Mouse (Mus musculus): Measurements from ENCODE around the gene Atp8a2. TPM values are rescaled to one million over a fixed set of nuclear protein-coding genes. Genes with fewer than 3 reads are reported as not detected.
"Not testable (repeated sequence)": the region's sequence is repeated elsewhere in the genome, so short reads cannot be mapped to it uniquely, and the experiment has no call there.

Gene Atp8a2
- total RNA-seq, 2 experiments from 2014 or later: 72.2 to 76.0 TPM

DNA sequence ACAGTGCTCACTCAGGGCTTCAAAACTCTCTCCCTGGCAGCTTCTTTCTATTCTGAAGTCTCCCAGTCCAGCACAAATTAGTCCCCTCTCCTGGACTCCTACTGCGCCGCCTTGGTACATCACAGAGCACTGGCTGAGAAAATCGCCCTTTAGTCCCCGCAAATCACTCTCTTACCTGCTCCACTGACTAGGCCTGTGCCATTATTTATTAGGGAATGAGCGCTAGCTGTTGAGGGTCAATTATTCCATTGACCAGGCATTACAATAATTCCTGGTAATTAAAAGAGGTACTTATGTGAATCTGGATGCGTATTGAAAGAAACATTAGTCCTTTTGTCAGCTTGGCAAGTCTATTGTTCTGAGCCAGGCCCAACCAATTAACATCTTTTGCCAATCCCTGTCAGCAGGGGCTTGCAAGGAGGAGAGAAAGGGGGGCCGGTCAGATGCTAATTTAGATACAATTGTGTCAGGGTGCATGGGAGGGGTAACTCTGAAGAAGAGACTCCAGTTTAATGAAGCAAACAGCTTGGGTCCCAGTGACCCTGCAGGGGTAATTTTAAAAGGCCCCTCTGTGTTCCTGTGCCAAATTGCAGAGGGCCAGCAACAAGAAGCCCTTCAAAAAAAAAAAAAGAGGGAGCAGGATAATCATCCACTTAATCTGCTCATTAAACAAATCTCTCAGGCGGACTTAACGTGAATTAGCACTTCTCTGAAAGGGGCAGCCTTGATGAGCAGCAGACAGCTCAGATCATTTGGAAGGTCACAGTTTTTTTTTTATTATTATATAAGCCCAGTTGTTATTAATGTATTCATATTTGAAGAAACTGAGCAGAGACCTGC, 459.9 kb downstream of the Atp8a2 start:
- H3K27ac ChIP-seq: no peak overlapping the region
- no peak overlapping the region for H3K4me3 ChIP-seq
- DNase-seq (ENCODE audit: extremely low spot score in 1 of 2, low spot score in 2 of 2): peak in 1 of 2 experiments; percentile 37
- TF ChIP-seq CTCF (IDR thresholded peaks at IDR 0.05): no peak
- intact Hi-C loops (cut with DNase I): no loop called here

DNA sequence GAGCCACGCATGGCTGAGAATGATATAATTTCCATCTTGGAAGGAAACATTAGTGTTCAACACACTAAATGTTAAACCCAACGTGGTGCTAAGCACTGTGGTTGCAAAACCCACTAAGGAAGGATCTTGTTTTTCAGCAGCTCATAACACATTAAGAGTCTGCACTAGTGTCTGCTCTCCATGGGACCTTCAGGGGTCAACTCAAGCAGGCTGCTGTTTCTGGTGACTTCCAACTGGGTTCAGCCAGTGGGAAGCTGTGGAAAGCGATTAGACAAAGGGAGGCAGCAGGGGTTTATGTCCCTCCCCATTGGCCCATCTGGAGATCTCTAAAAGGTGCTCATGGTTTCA, 467.0 kb downstream of the Atp8a2 start:
- TF ChIP-seq CTCF (IDR thresholded peaks at IDR 0.05): no peak
- H3K27ac ChIP-seq: no peak overlapping the region
- intact Hi-C loops (cut with DNase I): no loop called here
- no peak overlapping the region for H3K4me3 ChIP-seq
- DNase-seq (ENCODE audit: extremely low spot score in 1 of 2, low spot score in 2 of 2): no peak

DNA sequence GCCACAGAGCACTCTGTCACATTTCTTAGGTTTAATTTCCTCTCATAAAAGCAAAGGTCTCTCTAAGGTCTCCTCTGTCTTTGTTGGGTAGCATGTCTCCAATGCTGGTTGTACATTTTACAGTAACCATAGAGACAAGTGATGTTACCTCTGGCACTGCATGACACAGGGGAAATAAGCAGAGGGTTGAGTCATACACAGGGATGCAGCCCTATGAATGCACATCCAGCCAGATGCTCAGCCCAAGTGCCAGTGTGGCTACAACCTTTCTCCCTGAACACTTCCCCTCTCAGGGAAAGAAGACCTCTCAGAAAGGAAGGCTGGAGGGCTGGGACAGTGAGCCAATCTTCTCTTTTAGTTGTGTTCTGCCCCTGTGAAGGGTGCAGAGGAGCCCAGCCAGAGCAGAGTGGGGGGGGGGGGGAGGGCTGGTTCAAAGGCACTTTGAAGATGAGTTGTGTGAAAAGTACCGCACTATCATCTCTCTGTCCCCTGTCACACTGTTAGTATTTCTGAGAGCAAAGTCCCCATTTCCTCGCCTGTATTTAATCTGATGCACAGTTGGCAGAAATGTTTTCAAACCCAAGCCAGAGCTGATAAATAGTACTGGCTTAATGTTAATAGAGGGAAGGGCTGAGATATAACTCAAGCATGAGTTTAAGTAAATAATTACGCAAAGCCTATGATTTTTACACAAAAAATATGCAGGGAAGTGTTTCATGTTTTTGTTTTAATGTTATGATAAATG, 467.5 kb downstream of the Atp8a2 start:
- no peak overlapping the region for H3K27ac ChIP-seq
- DNase-seq (ENCODE audit: extremely low spot score in 1 of 2, low spot score in 2 of 2): no peak
- TF ChIP-seq CTCF (IDR thresholded peaks at IDR 0.05): no peak
- intact Hi-C loops (cut with DNase I): no loop called here
- no peak overlapping the region for H3K4me3 ChIP-seq

DNA sequence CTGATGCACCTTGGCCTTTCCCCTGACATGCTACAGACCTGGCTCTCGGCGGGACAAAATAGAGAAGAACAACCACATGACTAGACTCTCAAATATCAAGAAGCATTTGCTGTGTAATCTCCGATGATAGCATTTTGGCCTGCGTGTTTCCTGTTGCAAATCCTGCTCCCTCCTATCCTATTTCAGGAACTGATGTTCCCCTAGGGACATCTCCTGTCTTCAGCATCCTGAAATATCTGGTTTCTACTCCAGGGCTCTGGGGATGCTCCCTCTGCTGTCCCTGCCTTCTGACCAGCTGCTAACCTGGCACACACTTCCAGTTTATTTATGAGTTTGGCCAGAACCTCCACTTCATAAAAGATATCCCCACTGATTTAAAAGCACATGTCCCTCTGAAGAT, 470.0 kb downstream of the Atp8a2 start:
- no peak overlapping the region for H3K4me3 ChIP-seq
- intact Hi-C loops (cut with DNase I): no loop called here
- H3K27ac ChIP-seq: no peak overlapping the region
- no peak for DNase-seq (ENCODE audit: extremely low spot score in 1 of 2, low spot score in 2 of 2)
- TF ChIP-seq CTCF (IDR thresholded peaks at IDR 0.05): no peak

DNA sequence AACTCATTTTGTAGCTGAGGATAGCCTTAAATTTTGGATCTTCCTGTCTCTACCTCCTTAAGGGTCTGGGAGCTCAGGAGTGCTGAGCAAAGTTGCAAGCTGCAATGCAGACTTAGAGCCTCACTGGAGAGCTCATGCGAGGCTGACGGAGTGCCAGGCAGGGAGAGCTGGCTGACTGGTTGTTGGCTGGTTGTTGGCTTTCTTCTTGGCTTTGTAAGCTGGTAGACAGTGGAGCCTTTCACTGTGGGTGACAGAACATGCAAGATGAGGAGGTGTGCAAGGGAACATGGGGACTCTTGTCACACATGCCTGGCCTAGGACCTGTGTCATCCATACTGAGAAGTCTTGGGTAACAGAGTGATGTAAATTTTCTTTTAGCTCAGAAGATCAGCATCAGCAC, 473.8 kb downstream of the Atp8a2 start:
- no peak overlapping the region for H3K27ac ChIP-seq
- no peak for DNase-seq (ENCODE audit: extremely low spot score in 1 of 2, low spot score in 2 of 2)
- intact Hi-C loops (cut with DNase I): no loop called here
- TF ChIP-seq CTCF (IDR thresholded peaks at IDR 0.05): no peak
- no peak overlapping the region for H3K4me3 ChIP-seq

DNA sequence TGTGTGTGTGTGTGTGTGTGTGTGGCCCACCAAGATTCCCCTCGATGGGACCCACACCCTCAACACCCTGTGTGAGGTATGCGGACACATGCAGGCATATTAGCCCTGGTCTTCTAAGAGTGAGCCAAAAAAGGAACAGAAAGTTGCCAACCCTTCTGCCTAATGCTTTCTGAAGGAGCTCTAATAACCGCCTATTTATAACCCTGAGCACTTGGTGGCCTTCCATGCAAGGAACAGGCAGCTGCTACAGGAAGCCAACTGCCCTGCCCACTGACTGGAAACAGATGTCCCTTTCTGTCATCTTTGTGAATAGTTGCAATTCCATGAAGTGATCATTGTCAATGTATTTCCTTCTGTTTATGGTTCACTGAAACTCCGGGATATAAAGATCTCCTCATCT, 475.0 kb downstream of the Atp8a2 start:
- no peak for TF ChIP-seq CTCF (IDR thresholded peaks at IDR 0.05)
- no peak for DNase-seq (ENCODE audit: extremely low spot score in 1 of 2, low spot score in 2 of 2)
- no peak overlapping the region for H3K4me3 ChIP-seq
- no peak overlapping the region for H3K27ac ChIP-seq
- intact Hi-C loops (cut with DNase I): no loop called here

DNA sequence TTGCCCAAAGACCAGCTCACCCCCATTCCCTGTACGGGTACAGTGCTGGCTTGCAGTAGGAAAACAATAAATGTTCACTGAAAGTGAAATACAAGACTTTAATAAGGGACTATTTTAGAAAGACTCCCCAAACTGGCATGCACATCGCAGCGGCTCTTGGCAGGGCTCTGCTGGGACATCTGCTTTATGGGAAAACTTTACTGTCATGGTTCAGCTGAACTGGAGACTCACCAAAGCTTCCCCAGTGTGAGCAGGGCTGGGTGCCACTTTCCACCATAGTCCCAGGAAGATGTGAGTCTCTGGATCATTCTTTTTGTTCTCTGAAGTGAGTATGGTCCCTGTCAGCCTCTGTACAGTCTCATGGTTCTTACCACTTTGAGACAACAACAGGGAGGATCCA, 475.6 kb downstream of the Atp8a2 start:
- intact Hi-C loops (cut with DNase I): no loop called here
- DNase-seq (ENCODE audit: extremely low spot score in 1 of 2, low spot score in 2 of 2): no peak

DNA sequence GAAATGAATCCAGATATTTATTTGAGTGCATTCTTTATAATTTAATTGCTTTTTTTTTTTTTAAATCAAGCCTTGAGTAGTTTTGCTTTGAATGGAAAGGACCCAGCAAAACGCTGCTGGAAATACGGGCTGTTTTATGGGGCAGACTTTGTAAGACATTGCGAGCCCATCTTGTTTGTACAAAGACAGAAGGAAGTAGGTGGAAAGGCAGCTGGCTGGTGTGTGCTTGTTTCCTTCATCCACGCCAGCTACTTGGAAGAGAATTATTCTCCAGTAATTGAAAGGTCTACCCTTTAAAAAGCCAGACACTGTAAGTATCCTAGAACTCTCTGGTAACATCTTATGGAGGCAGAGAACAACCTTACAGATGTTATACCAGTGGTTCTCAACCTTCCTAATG, 476.6 kb downstream of the Atp8a2 start:
- TF ChIP-seq CTCF (IDR thresholded peaks at IDR 0.05): no peak
- Histone ChIP-seq H3K4me3 (no peak overlapping the region), H3K27ac (no peak overlapping the region)
- no peak for DNase-seq (ENCODE audit: extremely low spot score in 1 of 2, low spot score in 2 of 2)
- intact Hi-C loops (cut with DNase I): no loop called here

More for the DNA sequence above, 475.6 kb downstream of the Atp8a2 start:
- Histone ChIP-seq H3K4me3 (no peak overlapping the region), H3K27ac (no peak overlapping the region)
- no peak for TF ChIP-seq CTCF (IDR thresholded peaks at IDR 0.05)

DNA sequence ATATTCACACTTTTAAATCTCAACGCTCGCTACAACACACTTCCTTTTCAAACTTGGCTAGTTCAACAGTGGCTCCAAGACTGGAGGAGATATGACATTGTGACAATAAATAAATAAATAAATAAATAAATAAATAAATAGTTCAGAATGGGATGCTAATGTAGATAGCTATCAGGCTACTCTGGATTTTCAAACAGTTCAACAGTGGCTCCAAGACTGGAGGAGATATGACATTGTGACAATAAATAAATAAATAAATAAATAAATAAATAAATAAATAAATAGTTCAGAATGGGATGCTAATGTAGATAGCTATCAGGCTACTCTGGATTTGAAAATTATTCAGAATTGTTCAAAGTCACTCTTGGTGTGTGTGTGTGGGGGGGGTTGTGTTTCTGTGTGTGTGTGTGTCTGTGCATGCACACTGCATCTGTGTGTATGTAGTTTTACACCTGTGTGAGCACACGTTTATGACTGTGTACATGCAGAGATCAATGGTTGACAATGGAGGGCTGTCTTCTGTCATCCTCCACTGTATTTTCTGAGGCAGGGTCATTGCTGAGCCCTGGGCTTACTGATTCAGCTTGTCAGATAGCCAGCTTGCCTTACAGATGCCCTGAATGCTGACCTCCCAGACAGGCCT, 480.4 kb downstream of the Atp8a2 start:
- H3K4me3 ChIP-seq; DNase-seq (ENCODE audit: extremely low spot score in 1 of 2, low spot score in 2 of 2); intact Hi-C loops (cut with DNase I); H3K27ac ChIP-seq: not testable (repeated sequence)

DNA sequence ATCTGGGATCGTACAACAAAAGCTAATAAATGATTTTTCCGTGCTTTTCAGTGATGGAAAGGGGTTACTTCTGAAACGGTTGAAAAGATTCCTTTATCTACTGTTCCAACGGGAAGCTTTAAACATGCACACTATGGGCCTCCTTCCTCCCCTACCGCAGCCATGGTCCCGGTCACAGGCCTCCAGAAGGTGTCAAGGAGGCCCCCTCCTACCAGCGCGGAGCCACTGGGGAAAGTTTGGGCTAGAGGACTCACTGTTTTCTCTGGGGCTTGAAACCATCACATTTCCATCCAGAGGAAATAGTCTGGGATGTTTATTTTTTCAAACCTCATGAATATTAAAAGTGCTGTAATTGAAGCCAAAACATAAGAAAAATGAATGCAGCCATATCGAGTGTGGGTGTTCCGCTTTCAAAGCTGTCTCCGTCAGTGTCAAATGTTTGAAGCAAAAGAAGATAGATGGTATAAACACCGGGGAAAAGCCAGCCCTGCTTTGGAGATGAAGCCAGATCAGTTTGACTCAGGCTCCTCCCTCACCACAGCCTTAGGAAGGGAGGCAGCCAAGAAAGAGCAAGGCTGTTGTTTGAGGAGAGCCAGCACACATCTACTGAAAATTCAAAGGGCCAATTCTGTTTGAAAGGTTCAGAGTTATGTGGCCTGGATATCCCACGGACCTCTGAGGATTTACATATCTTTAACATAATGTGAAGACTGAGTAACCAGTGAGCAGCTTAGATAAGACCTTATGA, 481.1 kb downstream of the Atp8a2 start:
- H3K27ac ChIP-seq: no peak overlapping the region
- H3K4me3 ChIP-seq: no peak overlapping the region
- intact Hi-C loops (cut with DNase I): no loop called here
- peak in 1 of 2 experiments; percentile 30 for DNase-seq (ENCODE audit: extremely low spot score in 1 of 2, low spot score in 2 of 2)
- TF ChIP-seq CTCF (IDR thresholded peaks at IDR 0.05): no peak

DNA sequence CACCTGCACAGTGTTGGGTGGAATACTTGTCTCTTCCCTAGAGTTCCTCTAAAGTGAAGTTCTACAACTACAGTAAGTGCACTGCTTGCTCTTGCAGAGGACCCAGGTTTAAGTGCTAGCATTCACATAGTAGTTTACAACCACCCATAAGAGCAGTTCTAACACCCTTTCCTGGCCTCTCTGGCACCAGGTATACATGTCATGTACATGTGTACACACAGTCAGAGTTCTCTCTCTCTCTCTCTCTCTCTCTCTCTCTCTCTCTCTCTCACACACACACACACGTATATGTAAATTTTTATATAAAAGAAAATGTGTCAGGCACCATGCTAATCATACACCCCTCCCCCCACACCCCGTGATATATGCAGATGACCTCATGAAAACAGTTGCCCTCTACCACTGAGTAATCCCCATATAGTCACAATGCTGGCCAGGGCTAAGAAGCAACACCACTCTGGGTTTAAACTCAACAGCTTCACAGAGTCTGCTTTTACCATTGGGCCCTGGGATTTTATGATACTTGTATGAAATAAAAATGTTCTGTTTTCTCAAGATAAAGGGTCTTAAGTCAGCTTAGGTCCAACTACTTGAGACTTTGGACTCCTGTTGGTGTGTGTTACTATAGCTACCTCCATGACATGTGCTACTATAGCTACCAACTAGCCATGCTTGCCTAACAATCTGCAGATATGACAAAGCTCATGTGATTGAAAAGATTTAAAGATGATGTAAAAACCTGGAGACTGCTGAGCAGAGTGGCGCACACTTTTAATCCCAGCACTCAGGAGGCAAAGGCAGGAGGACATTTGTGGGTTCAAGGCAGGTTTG, 487.3 kb downstream of the Atp8a2 start:
- H3K27ac ChIP-seq: no peak overlapping the region
- H3K4me3 ChIP-seq: no peak overlapping the region
- DNase-seq (ENCODE audit: extremely low spot score in 1 of 2, low spot score in 2 of 2): no peak
- TF ChIP-seq CTCF (IDR thresholded peaks at IDR 0.05): no peak
- intact Hi-C loops (cut with DNase I): no loop called here

Measured in left cerebral cortex, adult 2 months (tissue).